Mouse (Mus musculus) testis, adult 2 months (tissue): ENCODE results near the gene Prpf40b.

Source experiments
- CTCF ChIP-seq: fragments of 200-500 bp; IDR thresholded peaks from 2 replicates; pipeline ENCODE4 v1.5.1; 2012; ENCODE audit warnings: low read depth, mild to moderate bottlenecking, inconsistent platforms, low read length, moderate library complexity; ENCODE audit not compliant: control insufficient read depth, insufficient read depth, insufficient replicate concordance
- POLR2A ChIP-seq: fragments of 200-500 bp; IDR thresholded peaks from 2 replicates; pipeline ENCODE4 v1.6.1; 2012; ENCODE audit warnings: low read depth, mild to moderate bottlenecking, inconsistent platforms, low read length, moderate library complexity; ENCODE audit not compliant: control insufficient read depth

DNA sequence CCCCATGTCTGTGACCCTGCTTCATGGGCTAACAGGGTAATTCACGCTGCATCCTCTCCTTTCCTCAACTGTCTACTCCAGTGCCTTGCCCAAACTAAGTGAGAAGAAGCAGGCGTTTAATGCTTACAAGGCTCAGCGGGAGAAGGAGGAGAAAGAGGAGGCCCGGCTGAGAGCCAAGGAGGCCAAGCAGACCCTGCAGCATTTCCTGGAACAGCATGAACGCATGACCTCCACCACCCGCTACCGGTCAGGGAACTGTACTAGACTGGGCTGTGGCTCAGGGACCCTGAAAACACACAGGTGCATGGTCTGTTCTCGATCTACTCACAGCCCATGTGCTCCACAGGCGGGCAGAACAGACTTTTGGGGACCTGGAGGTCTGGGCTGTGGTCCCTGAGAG is 12.6 kb downstream of the Prpf40b start:
- TF ChIP-seq POLR2A (no peak), CTCF (no peak)
